Mouse (Mus musculus) embryonic facial prominence, embryonic 12.5 days (tissue): ENCODE measurements around the gene Akirin1. TPM values are rescaled to one million over a fixed set of nuclear protein-coding genes. Genes with fewer than 3 reads are reported as not detected.

Source experiments
- ATAC-seq: fragments of 200-750 bp; cut with Nextera tagmentation; 2 replicates; pipeline ENCODE4 v1.8.0; 2017; ENCODE audit not compliant: insufficient number of reproducible peaks, insufficient read depth, low FRiP score, low TSS enrichment
- H3K27ac ChIP-seq: fragments of 300-500 bp; sonication (generic); 2 replicates; pipeline ENCODE4 v1.5.1; 2016; ENCODE audit warnings: mild to moderate bottlenecking
- H3K27me3 ChIP-seq: fragments of 300-500 bp; sonication (generic); 2 replicates; pipeline ENCODE4 v1.6.1; 2016; ENCODE audit warnings: mild to moderate bottlenecking, moderate library complexity
- H3K36me3 ChIP-seq: fragments of 300-500 bp; sonication (generic); 2 replicates; pipeline ENCODE4 v1.6.1; 2016; ENCODE audit warnings: mild to moderate bottlenecking
- H3K4me1 ChIP-seq: fragments of 300-500 bp; sonication (generic); 2 replicates; pipeline ENCODE4 v1.6.1; 2016
- H3K4me2 ChIP-seq: fragments of 300-500 bp; sonication (generic); replicated peaks from 2 replicates; pipeline ENCODE4 v1.6.1; 2016; ENCODE audit warnings: mild to moderate bottlenecking, moderate library complexity
- H3K4me3 ChIP-seq: fragments of 300-500 bp; sonication (generic); 2 replicates; pipeline ENCODE4 v1.5.1; 2016; ENCODE audit warnings: mild to moderate bottlenecking
- H3K9ac ChIP-seq: fragments of 300-500 bp; sonication (generic); 2 replicates; pipeline ENCODE4 v1.6.1; 2016; ENCODE audit warnings: mild to moderate bottlenecking, moderate library complexity
- H3K9me3 ChIP-seq: fragments of 300-500 bp; sonication (generic); 2 replicates; pipeline ENCODE4 v1.6.1; 2016; ENCODE audit warnings: mild to moderate bottlenecking, moderate library complexity
- WGBS: fragments of 180-500 bp; shearing (Covaris S2); methylation state at CpG from one replicate; pipeline ENCODE4 v1.1.7; 2016; 5-methylcytosine and 5-hydroxymethylcytosine counted together
- polyA plus RNA-seq: library from polyadenylated mRNA; unstranded; fragments of >200 nt; fragmentation: Nextera tagmentation; extraction: Ambion mirVana; gene quantifications from 2 replicates; pipeline ENCODE4 v1.2.1, GENCODE M21; 2016

Akirin1 gene
- polyA plus RNA-seq, 1 experiment from 2014 or later: 67.5 TPM

DNA sequence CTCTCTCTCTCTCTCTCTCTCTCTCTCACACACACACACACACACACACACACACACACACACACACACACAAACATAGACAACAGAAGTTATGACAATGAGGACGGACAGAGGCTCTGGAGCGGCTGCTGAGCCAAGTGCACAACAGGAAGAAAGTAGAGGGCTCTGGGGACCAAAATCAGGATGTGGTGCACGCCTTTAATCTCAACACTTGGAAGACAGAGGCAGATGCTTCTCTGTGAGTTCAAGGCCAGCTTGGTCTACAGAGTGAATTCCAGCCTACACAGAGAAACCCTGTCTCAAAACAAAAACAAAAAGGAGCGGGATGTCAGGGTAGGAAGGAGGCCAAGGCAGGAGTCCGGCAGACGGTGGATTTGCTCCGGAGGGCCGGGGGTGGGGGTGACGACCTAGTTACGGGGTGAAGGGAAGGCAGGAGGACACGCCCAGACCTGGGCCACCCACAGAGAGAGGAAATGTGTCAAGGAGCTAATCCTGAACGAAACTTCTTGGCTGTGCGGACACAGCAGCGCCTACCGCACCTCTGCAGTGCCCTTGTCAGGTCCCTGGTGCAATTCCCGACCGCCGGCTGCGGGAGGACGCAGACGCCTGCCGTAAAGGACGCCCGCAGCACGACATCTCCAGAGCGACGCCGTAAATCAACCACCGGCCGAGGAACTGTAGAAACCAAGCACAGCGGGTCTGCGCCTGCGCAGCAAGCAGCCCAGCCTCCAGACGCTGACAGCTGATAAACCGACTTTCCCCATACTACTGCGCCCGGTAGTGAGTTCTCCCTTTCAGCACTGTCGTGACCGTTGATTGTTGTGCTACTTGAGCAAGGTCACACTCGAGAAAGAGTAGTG lies 32.3 kb downstream of the Akirin1 start, which contains the start of gene Ndufs5:
TSS of gene Ndufs5 (minus strand) at position 629 of the 860 bp plus-strand sequence.
- H3K27ac ChIP-seq: 0 out of 2 replicates have a peak within 1 kb of the TSS, but pooled peaks have one; percentile 36
- peaks cover 6% of the 10 kb centered on the region; the same call in 1 of the 2 replicates for H3K4me1 ChIP-seq
- peak within 1 kb of the TSS; percentile 80 for H3K4me2 ChIP-seq
- H3K9ac ChIP-seq: peak within 1 kb of the TSS; percentile 92
- ATAC-seq: peak; percentile 91
- peaks cover 20% of the 10 kb centered on the region for H3K36me3 ChIP-seq
- WGBS: under 1% methylated on average over 40 of the region's 40 CpGs
- H3K9me3 ChIP-seq: no peaks in the 10 kb centered on the region
- H3K4me3 ChIP-seq: peak within 1 kb of the TSS; percentile 90
- H3K27me3 ChIP-seq: no peaks in the 10 kb centered on the region

DNA sequence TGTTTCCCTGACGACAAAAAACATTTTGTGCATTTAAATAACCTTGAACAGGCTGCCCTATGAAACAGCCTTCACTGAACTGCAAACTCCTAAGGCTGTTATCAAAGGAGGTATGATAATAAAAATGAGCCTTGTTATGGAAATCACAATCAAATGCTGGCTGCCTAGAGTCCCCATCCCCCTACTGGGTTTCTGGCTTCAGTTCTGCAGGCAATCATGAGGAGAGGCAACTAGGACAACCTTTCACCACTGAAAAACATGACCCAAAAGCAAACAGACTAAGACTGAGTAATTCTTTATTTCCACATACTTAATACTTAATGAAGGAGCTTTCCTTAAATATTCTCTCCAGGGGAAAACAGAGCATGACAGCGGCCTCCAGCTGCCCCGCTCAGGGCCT lies 37.7 kb downstream of the Akirin1 start:
- Histone ChIP-seq H3K9ac (no peak overlapping the region), H3K27ac (no peak overlapping the region), H3K4me3 (no peak overlapping the region), H3K4me1 (peaks cover 3% of the 10 kb centered on the region; the same call in 1 of the 2 replicates), H3K36me3 (peaks cover 29% of the 10 kb centered on the region), H3K4me2 (no peak overlapping the region), H3K27me3 (no peaks in the 10 kb centered on the region), H3K9me3 (no peaks in the 10 kb centered on the region)
- no peak for ATAC-seq
- WGBS: 93% methylated on average over 1 of the region's 3 CpGs

DNA sequence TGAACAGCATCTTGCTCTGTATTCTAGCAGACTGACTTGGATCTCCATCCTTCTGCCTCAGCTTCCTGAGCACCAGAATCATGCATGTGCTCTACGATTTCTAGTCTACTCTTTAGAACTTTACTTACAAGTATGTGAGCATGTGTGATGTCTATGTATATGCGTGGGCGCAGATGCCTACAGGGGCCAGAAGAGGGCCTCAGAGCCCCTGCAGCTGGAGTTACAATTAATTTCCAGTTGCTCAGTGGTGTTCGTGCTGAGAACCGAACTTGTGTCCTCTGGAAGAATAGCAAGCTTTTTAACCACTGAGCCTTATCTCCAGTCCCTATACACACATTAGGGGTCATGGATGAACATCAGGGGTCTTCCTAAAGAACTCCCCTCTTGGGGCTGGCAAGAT lies 42.8 kb downstream of the Akirin1 start:
- Histone ChIP-seq H3K27me3 (no peaks in the 10 kb centered on the region), H3K4me3 (no peak overlapping the region), H3K4me1 (no peaks in the 10 kb centered on the region), H3K4me2 (no peak overlapping the region), H3K9ac (no peak overlapping the region), H3K36me3 (peaks cover 4% of the 10 kb centered on the region; the same call in 1 of the 2 replicates), H3K9me3 (no peaks in the 10 kb centered on the region), H3K27ac (no peak overlapping the region)
- ATAC-seq: no peak
- 91% methylated on average over 5 of the region's 5 CpGs for WGBS

DNA sequence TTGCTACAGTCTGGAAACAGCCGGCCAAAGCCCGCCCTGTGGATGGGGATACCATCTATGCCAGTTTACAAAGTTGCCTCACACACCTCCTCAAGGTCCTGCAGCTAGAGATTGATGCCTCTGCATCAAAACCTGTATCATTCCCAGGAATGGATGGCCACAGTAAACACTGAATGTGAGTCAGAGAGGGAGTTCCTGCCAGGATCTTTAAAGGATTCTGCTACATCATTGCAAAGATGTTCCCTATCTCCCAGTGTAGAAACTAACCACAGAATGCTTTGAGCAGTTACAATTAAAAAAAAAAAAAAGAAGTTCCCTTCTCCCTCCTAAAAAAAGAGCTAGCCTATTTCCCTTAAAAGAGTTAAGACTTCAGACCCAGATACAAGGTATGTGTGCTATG lies 44.8 kb downstream of the Akirin1 start:
- H3K36me3 ChIP-seq: no peaks in the 10 kb centered on the region
- H3K4me2 ChIP-seq: no peak overlapping the region
- H3K9ac ChIP-seq: no peak overlapping the region
- no peak for ATAC-seq
- H3K4me3 ChIP-seq: no peak overlapping the region
- WGBS: 88% methylated on average over 2 of the region's 2 CpGs
- H3K27ac ChIP-seq: no peak overlapping the region
- no peaks in the 10 kb centered on the region for H3K4me1 ChIP-seq
- no peaks in the 10 kb centered on the region for H3K9me3 ChIP-seq
- no peaks in the 10 kb centered on the region for H3K27me3 ChIP-seq

DNA sequence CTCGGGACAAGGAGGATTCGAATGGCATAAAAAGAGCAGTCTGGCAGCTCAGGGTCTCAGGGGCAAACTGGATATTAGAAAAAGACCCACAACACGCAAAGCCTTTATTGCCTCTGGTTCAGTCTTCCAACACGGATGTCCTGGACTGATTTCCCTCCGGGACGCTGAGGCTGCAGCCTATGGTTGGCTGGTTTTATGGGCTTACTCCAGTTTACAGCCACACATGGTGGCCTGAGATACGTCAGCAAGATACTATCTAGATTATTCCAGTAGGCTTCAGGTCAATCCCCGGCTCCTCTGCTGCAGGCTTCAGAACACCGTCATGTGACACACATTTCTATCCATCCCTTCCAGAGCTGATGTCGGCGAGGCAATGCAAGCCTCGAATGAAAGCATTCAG lies 56.8 kb downstream of the Akirin1 start:
- no peaks in the 10 kb centered on the region for H3K9me3 ChIP-seq
- ATAC-seq: no peak
- no peaks in the 10 kb centered on the region for H3K36me3 ChIP-seq
- H3K4me2 ChIP-seq: no peak overlapping the region
- WGBS: 87% methylated on average over 12 of the region's 12 CpGs
- H3K27me3 ChIP-seq: no peaks in the 10 kb centered on the region
- H3K27ac ChIP-seq: no peak overlapping the region
- no peak overlapping the region for H3K4me3 ChIP-seq
- no peak overlapping the region for H3K9ac ChIP-seq
- H3K4me1 ChIP-seq: no peaks in the 10 kb centered on the region

DNA sequence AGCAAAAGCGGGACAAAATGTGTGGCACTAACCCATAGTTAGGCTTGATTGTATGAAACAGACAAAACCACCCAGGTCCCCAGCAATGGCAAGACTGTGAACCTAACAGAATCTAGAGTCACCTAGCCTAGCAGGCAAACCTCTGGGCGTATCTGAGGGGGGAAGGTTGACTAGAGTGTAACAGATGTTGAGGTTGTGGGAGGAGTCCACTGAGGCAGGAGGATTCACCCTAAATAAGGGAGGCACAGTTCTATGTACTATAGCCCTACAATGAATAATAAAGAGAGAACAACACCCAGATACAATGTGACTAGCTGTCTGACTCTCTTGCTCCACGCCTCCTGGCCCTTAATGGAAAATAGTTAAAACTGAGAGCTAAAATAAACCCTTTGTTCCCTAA lies 58.1 kb downstream of the Akirin1 start:
- 0 out of 2 replicates have a peak, but pooled peaks cover 3% of the 10 kb centered on the region for H3K27me3 ChIP-seq
- no peak for ATAC-seq
- no peaks in the 10 kb centered on the region for H3K9me3 ChIP-seq
- WGBS: 82% methylated on average over 3 of the region's 3 CpGs
- H3K4me3 ChIP-seq: no peak overlapping the region
- H3K27ac ChIP-seq: no peak overlapping the region
- 0 out of 2 replicates have a peak, but pooled peaks cover 3% of the 10 kb centered on the region for H3K4me1 ChIP-seq
- H3K4me2 ChIP-seq: no peak overlapping the region
- H3K9ac ChIP-seq: no peak overlapping the region
- no peaks in the 10 kb centered on the region for H3K36me3 ChIP-seq

DNA sequence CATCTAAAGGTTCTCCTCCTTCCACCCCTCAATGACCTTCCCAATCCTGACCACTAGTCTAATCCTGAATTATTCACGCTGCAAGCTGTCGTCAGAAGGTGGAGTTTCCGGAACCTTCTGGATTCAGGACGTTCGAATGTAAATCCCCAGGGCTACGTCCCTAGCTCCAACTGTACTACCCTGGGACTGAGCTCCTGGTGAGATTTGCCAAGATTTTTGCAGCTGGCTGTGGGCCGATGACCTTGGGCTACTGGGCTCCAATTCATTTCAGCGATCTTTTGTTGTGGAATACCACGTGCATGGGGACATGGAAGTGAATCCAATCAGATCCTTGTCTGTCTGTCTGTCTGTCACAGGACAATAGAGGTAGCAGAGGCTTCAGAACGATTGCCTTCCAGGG lies 59.8 kb downstream of the Akirin1 start:
- Histone ChIP-seq H3K9ac (no peak overlapping the region), H3K9me3 (no peaks in the 10 kb centered on the region), H3K36me3 (no peaks in the 10 kb centered on the region), H3K4me3 (no peak overlapping the region), H3K27ac (no peak overlapping the region), H3K27me3 (peaks cover 17% of the 10 kb centered on the region), H3K4me2 (no peak overlapping the region), H3K4me1 (peaks cover 12% of the 10 kb centered on the region; the same call in 1 of the 2 replicates)
- ATAC-seq: no peak
- 81% methylated on average over 10 of the region's 10 CpGs for WGBS

DNA sequence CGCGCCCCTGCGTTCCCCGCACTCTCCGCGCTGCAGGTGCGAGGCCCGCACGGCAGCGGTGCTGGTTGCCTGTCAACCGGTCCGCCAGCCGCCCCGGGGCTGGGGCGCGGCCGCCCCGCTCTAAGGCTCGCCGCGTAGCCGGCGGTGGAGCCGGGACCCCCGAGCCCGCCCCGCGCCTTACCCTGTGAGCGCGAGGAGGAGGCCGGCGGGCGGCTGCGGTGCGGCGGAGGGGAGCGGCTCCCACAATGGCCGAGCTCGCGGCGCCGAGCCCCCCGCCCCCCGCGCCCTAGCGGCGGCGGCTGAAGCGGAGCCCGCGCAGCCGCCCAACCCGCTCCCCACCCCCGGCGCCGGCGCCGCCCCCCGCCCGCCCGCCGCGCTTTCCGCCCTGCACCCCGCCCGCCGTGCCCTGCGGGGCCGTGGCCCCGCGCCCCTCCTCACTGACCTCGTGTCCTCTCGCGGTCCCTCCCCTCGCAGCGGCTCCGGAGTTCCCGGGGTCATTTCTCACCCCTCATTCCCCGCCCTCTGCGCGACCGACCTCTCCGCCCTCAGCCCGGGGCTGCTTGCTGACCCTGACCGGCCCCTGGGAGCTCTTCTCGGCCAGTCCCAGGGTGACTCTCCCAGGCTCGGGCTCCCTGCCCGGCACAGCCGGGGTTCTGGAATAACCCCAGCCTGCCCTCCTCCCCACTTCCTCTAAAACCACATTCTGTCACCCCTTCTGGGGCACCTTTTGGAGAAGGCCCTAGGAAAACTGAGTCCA lies 62.9 kb downstream of the Akirin1 start:
- ATAC-seq: peak; percentile 41
- H3K9ac ChIP-seq: peak overlapping the region; percentile 77
- peak overlapping the region; percentile 100 for H3K4me2 ChIP-seq
- H3K9me3 ChIP-seq: no peaks in the 10 kb centered on the region
- no peaks in the 10 kb centered on the region for H3K36me3 ChIP-seq
- H3K27ac ChIP-seq: peak overlapping the region; percentile 36; the same call in 1 of the 2 replicates
- under 1% methylated on average over 42 of the region's 89 CpGs for WGBS
- H3K4me1 ChIP-seq: peaks cover 12% of the 10 kb centered on the region; the same call in 1 of the 2 replicates
- H3K27me3 ChIP-seq: peaks cover 25% of the 10 kb centered on the region
- H3K4me3 ChIP-seq: peak overlapping the region; percentile 75

DNA sequence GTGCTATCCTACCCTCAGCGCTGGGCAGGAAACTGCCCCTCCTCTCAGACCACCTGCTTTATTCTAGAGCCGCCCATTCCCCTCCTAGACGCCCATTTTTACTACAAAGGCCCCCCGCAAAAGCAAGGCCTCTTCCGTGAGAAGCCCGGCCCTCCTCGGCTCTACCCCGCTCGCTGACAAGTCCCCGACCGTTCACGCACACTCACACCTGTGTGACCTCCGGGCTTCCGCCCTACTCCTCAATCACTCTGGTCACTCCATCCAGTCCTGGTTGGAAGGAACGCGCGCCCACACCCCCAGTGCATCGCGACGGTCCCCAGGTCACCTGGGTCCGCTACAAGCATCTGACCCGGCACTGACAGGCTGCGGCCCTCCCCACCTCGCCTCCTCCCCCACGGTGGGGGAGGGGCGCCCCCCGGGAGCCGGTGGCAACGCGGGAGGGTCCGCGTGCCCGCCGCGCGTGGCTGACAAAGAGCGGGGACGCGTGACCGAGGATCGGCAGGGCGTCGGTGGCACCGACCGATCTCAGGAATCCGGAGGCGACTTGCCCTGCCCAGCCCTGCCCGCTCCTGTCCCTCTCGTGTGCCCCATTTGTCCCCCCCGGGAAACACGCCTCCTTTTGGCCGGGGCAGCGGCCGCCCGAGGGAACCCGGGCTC lies 63.6 kb downstream of the Akirin1 start:
- Histone ChIP-seq H3K27ac (peak overlapping the region; percentile 36; the same call in 1 of the 2 replicates), H3K4me3 (peak overlapping the region; percentile 75), H3K36me3 (no peaks in the 10 kb centered on the region), H3K9ac (peak overlapping the region; percentile 77), H3K9me3 (no peaks in the 10 kb centered on the region), H3K4me2 (peak overlapping the region; percentile 100), H3K4me1 (peaks cover 12% of the 10 kb centered on the region; the same call in 1 of the 2 replicates), H3K27me3 (peaks cover 25% of the 10 kb centered on the region)
- under 1% methylated on average over 52 of the region's 56 CpGs for WGBS
- ATAC-seq: 0 out of 2 replicates have a peak, but pooled peaks have one; percentile 64

DNA sequence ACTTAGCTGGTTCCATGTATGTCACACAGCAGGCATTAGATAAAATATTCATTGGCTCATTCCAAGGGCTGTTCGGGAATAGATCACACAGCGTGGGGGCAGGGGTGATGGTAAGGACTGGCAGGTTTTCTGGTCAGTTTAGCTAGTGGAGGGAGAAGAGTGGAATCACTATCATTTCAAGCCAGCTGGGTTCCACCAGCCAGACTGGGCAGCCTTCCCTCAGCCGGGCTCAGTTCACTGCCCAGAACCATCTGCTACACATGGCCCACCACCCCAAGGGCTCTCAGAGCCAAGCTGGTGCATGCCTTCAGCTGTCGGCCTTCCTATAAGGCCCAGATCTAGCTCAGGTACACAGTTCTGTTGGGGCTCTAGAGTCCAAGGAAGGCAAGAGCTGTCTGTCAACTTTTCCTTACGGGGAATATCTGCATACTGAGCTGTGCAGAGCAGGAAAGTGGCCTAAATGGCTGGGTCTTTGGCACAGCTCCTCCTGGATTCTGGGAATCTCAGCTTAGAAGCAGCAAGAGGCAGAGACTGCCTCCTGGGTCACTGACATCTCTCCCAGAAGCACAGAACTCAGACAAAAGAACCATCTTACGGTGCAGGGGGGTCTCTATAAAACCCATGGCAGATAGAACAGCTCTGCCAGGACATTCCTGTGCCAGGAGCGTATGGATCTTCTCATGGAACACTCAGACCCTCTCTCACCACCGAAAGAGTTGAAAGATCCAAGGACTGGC lies 64.5 kb downstream of the Akirin1 start:
- Histone ChIP-seq H3K9me3 (no peaks in the 10 kb centered on the region), H3K9ac (no peak overlapping the region), H3K27me3 (peaks cover 25% of the 10 kb centered on the region), H3K4me3 (peak overlapping the region; percentile 75), H3K4me2 (peak overlapping the region; percentile 100), H3K36me3 (no peaks in the 10 kb centered on the region), H3K27ac (no peak overlapping the region), H3K4me1 (peaks cover 12% of the 10 kb centered on the region)
- ATAC-seq: no peak
- WGBS: 52% methylated on average over 8 of the region's 8 CpGs

DNA sequence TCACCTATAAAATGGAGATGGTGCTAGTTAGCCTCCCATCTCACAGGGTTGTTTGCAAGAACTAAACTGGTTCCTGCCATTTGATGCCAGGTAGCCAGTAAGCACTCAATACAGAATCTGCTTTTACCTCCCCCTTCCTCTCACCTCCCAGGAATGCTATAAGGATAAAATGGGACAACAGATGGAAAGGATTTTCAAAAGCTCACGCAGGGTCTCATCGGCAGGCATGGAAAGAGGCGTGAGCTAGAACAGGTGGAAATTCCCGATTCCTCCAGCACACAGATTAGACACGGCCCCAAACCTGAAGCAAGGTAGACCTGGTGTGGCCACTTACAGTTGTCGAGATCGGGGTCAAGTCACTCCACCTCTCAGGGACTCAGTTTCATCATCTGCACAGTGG lies 65.1 kb downstream of the Akirin1 start:
- no peak overlapping the region for H3K4me2 ChIP-seq
- WGBS: 71% methylated on average over 7 of the region's 7 CpGs
- no peak for ATAC-seq
- peaks cover 12% of the 10 kb centered on the region for H3K4me1 ChIP-seq
- no peaks in the 10 kb centered on the region for H3K9me3 ChIP-seq
- no peaks in the 10 kb centered on the region for H3K36me3 ChIP-seq
- no peak overlapping the region for H3K27ac ChIP-seq
- H3K27me3 ChIP-seq: peaks cover 25% of the 10 kb centered on the region
- no peak overlapping the region for H3K9ac ChIP-seq
- no peak overlapping the region for H3K4me3 ChIP-seq
